Mouse (Mus musculus): Measurements from ENCODE around the gene Apoc1. TPM values are rescaled to one million over a fixed set of nuclear protein-coding genes. Genes with fewer than 3 reads are reported as not detected.
A peak's percentile ranks its signal among the peaks of the same experiment; 100 is the strongest.

Gene Apoc1
- polyA plus RNA-seq, 1 experiment from 2014 or later: 199 TPM

DNA sequence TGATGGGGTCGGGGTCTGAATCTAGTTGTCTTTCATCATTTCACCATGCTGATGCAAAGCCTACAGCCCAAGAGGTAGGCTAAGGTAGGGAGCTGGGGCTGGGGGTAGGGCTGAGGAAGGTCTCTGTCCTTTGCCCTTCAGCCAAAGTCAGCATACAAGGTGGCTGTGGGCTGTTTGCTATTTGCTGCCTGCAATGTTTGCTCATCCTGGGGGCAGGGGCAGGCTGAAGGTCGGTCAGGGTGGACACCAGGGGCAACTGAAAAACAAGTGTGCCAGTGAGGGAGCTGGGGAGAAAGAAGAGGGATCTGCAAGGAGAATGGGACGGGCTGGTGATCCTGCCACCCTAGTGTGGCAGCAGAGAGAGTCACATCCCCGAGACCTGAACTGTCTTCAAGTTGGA is 7.1 kb downstream of the Apoc1 start:
- H3K27me3 ChIP-seq (replicated peaks; ENCODE audit: control insufficient read depth, insufficient read depth, low read length): no peaks in the 10 kb centered on the region
- DNase-seq (ENCODE audit: low spot score): no peak
- H3K36me3 ChIP-seq (ENCODE audit: control insufficient read depth, insufficient read depth, low read length): no peaks in the 10 kb centered on the region
- H3K27ac ChIP-seq (ENCODE audit: low read depth, low read length): peak overlapping the region; percentile 20; the same call in 1 of the 2 replicates
- no peak overlapping the region for H3K9ac ChIP-seq (ENCODE audit: low read depth, low read length)
- no peak overlapping the region for H3K4me2 ChIP-seq
- H3K4me1 ChIP-seq (replicated peaks; ENCODE audit: control insufficient read depth, insufficient read depth, low read length): peaks cover 14% of the 10 kb centered on the region
- no peak overlapping the region for H3K4me3 ChIP-seq (ENCODE audit: low read depth, low read length)
- 66% methylated on average over 4 of the region's 4 CpGs for WGBS
- ATAC-seq (replicated peaks; ENCODE audit: low FRiP score): peak; percentile 56
- no peaks in the 10 kb centered on the region for H3K9me3 ChIP-seq (ENCODE audit: control insufficient read depth, low read length)

DNA sequence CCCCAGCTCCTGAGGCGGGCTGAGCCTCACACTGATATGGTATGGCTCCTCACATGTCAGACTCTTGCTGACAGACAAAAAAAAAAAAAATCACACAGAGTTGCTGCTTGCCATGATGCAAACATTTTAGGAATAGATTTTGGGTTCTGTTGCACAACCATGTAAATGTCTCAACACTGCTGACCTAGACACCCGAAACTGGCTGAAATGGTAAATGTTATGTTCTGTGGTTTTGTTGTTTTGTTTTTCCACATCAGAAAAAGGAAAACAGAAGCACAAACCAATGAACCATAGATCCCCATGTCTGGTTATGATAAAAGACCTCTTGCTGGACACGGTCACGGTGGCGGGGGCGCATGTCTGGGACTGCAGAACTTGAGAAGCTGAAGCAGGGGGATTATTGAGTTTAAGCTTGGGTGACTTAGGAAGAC is 8.7 kb downstream of the Apoc1 start:
- Histone ChIP-seq H3K9me3 (ENCODE audit: control insufficient read depth, low read length) (no peaks in the 10 kb centered on the region), H3K27ac (ENCODE audit: low read depth, low read length) (no peak overlapping the region), H3K4me1 (replicated peaks; ENCODE audit: control insufficient read depth, insufficient read depth, low read length) (peaks cover 14% of the 10 kb centered on the region), H3K4me2 (no peak overlapping the region), H3K36me3 (ENCODE audit: control insufficient read depth, insufficient read depth, low read length) (no peaks in the 10 kb centered on the region), H3K27me3 (replicated peaks; ENCODE audit: control insufficient read depth, insufficient read depth, low read length) (no peaks in the 10 kb centered on the region), H3K9ac (ENCODE audit: low read depth, low read length) (no peak overlapping the region), H3K4me3 (ENCODE audit: low read depth, low read length) (no peak overlapping the region)
- WGBS: 72% methylated on average over 6 of the region's 6 CpGs
- ATAC-seq (replicated peaks; ENCODE audit: low FRiP score): no peak
- DNase-seq (ENCODE audit: low spot score): no peak

DNA sequence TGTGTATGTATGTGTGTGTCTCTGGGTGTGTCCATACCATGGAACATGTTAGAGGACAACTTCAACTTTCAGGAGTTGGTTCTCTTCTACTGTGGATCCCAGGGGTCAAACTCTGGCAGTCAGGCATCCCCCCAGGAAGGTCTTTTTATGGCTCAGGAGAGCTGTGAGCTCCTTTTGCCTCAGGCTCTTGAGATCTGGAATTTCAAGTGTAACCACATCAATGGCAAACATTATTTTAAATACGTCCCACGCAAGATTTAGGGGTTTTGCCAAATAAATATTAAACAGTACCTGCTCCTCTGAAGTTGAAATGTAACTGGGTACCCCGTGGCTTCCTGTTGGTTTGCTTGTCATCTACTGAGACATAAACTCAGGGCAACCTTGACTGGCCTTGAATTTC is 9.5 kb downstream of the Apoc1 start:
- DNase-seq (ENCODE audit: low spot score): no peak
- no peaks in the 10 kb centered on the region for H3K9me3 ChIP-seq (ENCODE audit: control insufficient read depth, low read length)
- 75% methylated on average over 3 of the region's 3 CpGs for WGBS
- no peak overlapping the region for H3K4me2 ChIP-seq
- H3K4me1 ChIP-seq (replicated peaks; ENCODE audit: control insufficient read depth, insufficient read depth, low read length): peaks cover 14% of the 10 kb centered on the region
- no peak overlapping the region for H3K27ac ChIP-seq (ENCODE audit: low read depth, low read length)
- H3K27me3 ChIP-seq (replicated peaks; ENCODE audit: control insufficient read depth, insufficient read depth, low read length): no peaks in the 10 kb centered on the region
- no peak overlapping the region for H3K9ac ChIP-seq (ENCODE audit: low read depth, low read length)
- H3K4me3 ChIP-seq (ENCODE audit: low read depth, low read length): no peak overlapping the region
- H3K36me3 ChIP-seq (ENCODE audit: control insufficient read depth, insufficient read depth, low read length): no peaks in the 10 kb centered on the region
- ATAC-seq (replicated peaks; ENCODE audit: low FRiP score): no peak

DNA sequence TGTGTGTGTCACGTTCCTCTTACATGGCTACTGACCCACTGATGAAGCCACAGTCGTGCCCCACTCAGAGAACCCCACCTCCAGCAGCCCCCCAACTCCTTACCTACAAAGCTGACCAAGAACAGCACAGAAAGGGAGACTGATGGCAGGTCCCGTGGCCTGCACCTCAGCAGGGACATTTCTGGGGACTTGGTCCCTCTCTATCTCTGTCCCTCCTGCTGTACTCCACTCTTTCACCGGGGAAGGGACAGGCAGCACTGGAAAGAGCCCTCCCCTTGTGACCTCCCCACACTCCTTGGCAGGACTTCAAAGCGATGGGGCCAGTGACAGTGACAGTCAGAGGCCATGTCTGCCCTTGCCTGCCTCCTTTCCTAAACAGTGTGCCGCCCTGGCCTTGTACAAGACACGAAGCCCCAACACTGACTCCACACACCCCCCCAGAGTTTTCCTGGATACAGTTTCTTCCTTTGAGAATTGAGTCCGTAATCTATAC is 11.2 kb downstream of the Apoc1 start, which contains the start of the genes Gm44805 and Apoc4:
Gm44805 (minus strand) TSS at position 222 of the 493 bp plus-strand sequence.
Apoc4 (minus strand) TSS at position 278 of the 493 bp plus-strand sequence.
- Histone ChIP-seq H3K4me3 (ENCODE audit: low read depth, low read length) (no peak within 1 kb of the TSS), H3K4me1 (replicated peaks; ENCODE audit: control insufficient read depth, insufficient read depth, low read length) (peaks cover 14% of the 10 kb centered on the region), H3K4me2 (no peak within 1 kb of the TSS), H3K36me3 (ENCODE audit: control insufficient read depth, insufficient read depth, low read length) (no peaks in the 10 kb centered on the region), H3K27ac (ENCODE audit: low read depth, low read length) (peak within 1 kb of the TSS; percentile 13; the same call in 1 of the 2 replicates), H3K9ac (ENCODE audit: low read depth, low read length) (no peak within 1 kb of the TSS), H3K27me3 (replicated peaks; ENCODE audit: control insufficient read depth, insufficient read depth, low read length) (no peaks in the 10 kb centered on the region), H3K9me3 (ENCODE audit: control insufficient read depth, low read length) (no peaks in the 10 kb centered on the region)
- no peak for ATAC-seq (replicated peaks; ENCODE audit: low FRiP score)
- DNase-seq (ENCODE audit: low spot score): no peak
- 69% methylated on average over 8 of the region's 8 CpGs for WGBS

DNA sequence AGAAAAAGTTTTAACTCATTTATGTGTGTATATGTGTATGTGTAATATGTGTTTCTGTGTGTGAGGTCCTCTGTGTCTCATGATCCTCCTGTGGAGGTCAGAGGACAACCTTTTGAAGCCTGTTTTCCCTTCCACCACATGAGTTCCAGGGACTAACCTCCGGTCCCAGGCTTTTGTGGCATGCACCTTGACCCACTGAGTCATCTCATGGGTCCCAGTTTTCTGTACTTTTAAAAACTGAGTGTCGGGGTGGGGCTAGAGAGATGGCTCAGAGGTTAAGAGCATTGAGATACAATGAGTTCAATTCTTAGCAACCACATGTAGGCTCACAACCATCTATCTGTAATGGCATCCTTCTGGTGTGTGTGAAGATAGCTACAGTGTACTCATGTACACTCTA is 11.8 kb downstream of the Apoc1 start:
- H3K4me2 ChIP-seq: no peak overlapping the region
- no peaks in the 10 kb centered on the region for H3K9me3 ChIP-seq (ENCODE audit: control insufficient read depth, low read length)
- H3K9ac ChIP-seq (ENCODE audit: low read depth, low read length): no peak overlapping the region
- no peak overlapping the region for H3K4me3 ChIP-seq (ENCODE audit: low read depth, low read length)
- H3K36me3 ChIP-seq (ENCODE audit: control insufficient read depth, insufficient read depth, low read length): no peaks in the 10 kb centered on the region
- ATAC-seq (replicated peaks; ENCODE audit: low FRiP score) (no peak), DNase-seq (ENCODE audit: low spot score) (no peak)
- H3K4me1 ChIP-seq (replicated peaks; ENCODE audit: control insufficient read depth, insufficient read depth, low read length): peaks cover 14% of the 10 kb centered on the region
- WGBS: 79% methylated on average over 2 of the region's 2 CpGs
- no peaks in the 10 kb centered on the region for H3K27me3 ChIP-seq (replicated peaks; ENCODE audit: control insufficient read depth, insufficient read depth, low read length)
- no peak overlapping the region; the same call in 1 of the 2 replicates for H3K27ac ChIP-seq (ENCODE audit: low read depth, low read length)

DNA sequence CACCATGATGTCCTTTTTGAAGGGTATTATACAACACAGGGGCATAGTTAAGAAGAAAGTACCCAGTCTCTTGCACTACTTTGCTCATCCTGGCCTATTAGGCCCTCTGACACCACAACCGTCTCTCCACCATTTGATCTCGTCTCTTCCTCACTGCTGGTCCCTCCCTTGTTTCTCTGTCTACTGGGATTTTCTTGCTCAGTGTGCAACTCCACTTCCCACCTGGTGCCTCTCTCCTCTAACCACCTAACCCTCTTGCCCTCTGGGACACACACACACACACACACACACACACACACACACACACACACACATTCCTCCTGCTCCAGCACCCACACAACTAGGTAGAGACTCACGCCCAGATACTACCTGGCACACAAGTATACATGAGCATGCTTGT is 13.6 kb downstream of the Apoc1 start:
- H3K9ac ChIP-seq (ENCODE audit: low read depth, low read length): no peak overlapping the region
- H3K4me1 ChIP-seq (replicated peaks; ENCODE audit: control insufficient read depth, insufficient read depth, low read length): peaks cover 11% of the 10 kb centered on the region
- DNase-seq (ENCODE audit: low spot score): no peak
- no peak overlapping the region for H3K4me3 ChIP-seq (ENCODE audit: low read depth, low read length)
- H3K36me3 ChIP-seq (ENCODE audit: control insufficient read depth, insufficient read depth, low read length): no peaks in the 10 kb centered on the region
- WGBS: 88% methylated on average over 3 of the region's 3 CpGs
- no peaks in the 10 kb centered on the region for H3K9me3 ChIP-seq (ENCODE audit: control insufficient read depth, low read length)
- no peaks in the 10 kb centered on the region for H3K27me3 ChIP-seq (replicated peaks; ENCODE audit: control insufficient read depth, insufficient read depth, low read length)
- no peak for ATAC-seq (replicated peaks; ENCODE audit: low FRiP score)
- no peak overlapping the region for H3K4me2 ChIP-seq
- H3K27ac ChIP-seq (ENCODE audit: low read depth, low read length): no peak overlapping the region

DNA sequence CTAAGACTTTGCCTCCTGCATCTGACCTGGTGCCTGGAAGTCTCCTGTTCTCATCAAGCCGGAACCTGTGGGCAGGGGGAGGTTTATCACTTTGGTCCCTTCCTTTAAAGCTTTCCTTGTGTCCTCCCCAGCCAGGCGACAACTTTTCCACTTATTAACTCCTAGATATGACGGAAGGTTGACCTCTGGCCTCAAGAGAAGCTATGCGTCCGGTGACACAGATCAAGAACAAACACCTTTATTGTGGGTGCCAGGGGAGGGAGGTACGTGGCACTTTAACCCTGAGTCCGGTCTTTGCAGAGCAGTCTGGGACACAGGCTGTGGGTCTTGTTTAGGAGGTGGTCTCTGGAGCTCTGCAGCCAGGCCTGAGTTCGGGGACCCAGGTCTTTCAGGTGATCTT is 14.6 kb downstream of the Apoc1 start, which contains the start of gene Apoc2:
Apoc2 (minus strand) TSS at position 70 of the 400 bp plus-strand sequence.
- no peak for DNase-seq (ENCODE audit: low spot score)
- no peak within 1 kb of the TSS for H3K9ac ChIP-seq (ENCODE audit: low read depth, low read length)
- H3K4me1 ChIP-seq (replicated peaks; ENCODE audit: control insufficient read depth, insufficient read depth, low read length): peaks cover 9% of the 10 kb centered on the region
- 0 out of 2 replicates have a peak within 1 kb of the TSS, but pooled peaks have one; percentile 13 for H3K27ac ChIP-seq (ENCODE audit: low read depth, low read length)
- no peak within 1 kb of the TSS for H3K4me3 ChIP-seq (ENCODE audit: low read depth, low read length)
- no peak within 1 kb of the TSS for H3K4me2 ChIP-seq
- H3K9me3 ChIP-seq (ENCODE audit: control insufficient read depth, low read length): no peaks in the 10 kb centered on the region
- ATAC-seq (replicated peaks; ENCODE audit: low FRiP score): no peak
- H3K36me3 ChIP-seq (ENCODE audit: control insufficient read depth, insufficient read depth, low read length): no peaks in the 10 kb centered on the region
- H3K27me3 ChIP-seq (replicated peaks; ENCODE audit: control insufficient read depth, insufficient read depth, low read length): no peaks in the 10 kb centered on the region
- 71% methylated on average over 8 of the region's 8 CpGs for WGBS

DNA sequence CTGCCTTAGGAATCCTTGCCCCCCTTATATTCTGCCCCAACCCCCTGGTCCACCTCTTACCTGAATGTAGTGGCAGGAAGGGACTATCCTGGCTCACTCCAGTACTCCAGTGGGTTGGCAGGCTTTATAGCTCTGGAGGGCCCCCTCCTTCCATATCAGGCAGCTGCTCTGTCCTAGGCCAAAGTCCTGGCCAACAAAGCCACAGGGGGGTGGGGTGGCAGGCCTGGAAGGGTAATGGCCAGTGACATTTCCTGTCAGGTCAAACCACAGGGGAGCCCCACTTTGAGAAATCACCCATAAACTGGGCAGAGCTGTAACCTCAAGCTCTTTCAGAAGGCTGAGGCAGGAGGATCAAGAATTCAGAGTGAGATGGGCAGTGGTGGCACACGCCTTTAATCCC is 15.8 kb downstream of the Apoc1 start:
- WGBS: 79% methylated on average over 1 of the region's 1 CpGs
- peaks cover 5% of the 10 kb centered on the region for H3K4me1 ChIP-seq (replicated peaks; ENCODE audit: control insufficient read depth, insufficient read depth, low read length)
- no peaks in the 10 kb centered on the region for H3K27me3 ChIP-seq (replicated peaks; ENCODE audit: control insufficient read depth, insufficient read depth, low read length)
- no peaks in the 10 kb centered on the region for H3K9me3 ChIP-seq (ENCODE audit: control insufficient read depth, low read length)
- 0 out of 2 replicates have a peak, but pooled peaks have one; percentile 41 for ATAC-seq (replicated peaks; ENCODE audit: low FRiP score)
- H3K27ac ChIP-seq (ENCODE audit: low read depth, low read length): no peak overlapping the region
- peak overlapping the region; percentile 28 for H3K4me2 ChIP-seq
- no peaks in the 10 kb centered on the region for H3K36me3 ChIP-seq (ENCODE audit: control insufficient read depth, insufficient read depth, low read length)
- peak overlapping the region; percentile 34; the same call in 1 of the 2 replicates for H3K9ac ChIP-seq (ENCODE audit: low read depth, low read length)
- DNase-seq (ENCODE audit: low spot score): no peak
- H3K4me3 ChIP-seq (ENCODE audit: low read depth, low read length): no peak overlapping the region

DNA sequence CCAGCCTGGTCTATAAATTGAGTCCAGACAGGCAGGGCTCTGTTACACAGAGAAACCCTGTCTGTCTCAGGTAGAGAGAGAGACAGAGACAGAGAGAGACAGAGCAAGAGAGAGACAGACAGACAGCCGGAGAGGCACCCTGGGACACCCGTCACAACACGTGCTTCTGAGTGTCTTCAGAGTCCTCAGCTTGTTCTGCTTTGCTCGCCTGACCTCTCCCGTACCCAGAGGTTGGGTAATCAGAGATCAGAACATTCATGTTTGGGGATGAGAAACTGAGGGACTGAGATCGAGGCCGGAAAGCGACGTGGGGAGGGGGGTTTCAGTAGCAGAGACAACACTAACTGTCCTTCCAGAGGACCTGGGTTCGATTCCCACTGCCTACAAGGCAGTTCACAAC is 16.6 kb downstream of the Apoc1 start:
- Histone ChIP-seq H3K4me2 (peak overlapping the region; percentile 29), H3K27me3 (replicated peaks; ENCODE audit: control insufficient read depth, insufficient read depth, low read length) (no peaks in the 10 kb centered on the region), H3K9me3 (ENCODE audit: control insufficient read depth, low read length) (no peaks in the 10 kb centered on the region), H3K4me3 (ENCODE audit: low read depth, low read length) (peak overlapping the region; percentile 11; the same call in 1 of the 2 replicates), H3K36me3 (ENCODE audit: control insufficient read depth, insufficient read depth, low read length) (no peaks in the 10 kb centered on the region), H3K4me1 (replicated peaks; ENCODE audit: control insufficient read depth, insufficient read depth, low read length) (no peaks in the 10 kb centered on the region), H3K27ac (ENCODE audit: low read depth, low read length) (peak overlapping the region; percentile 21; the same call in 1 of the 2 replicates), H3K9ac (ENCODE audit: low read depth, low read length) (no peak overlapping the region)
- WGBS: 72% methylated on average over 10 of the region's 10 CpGs
- ATAC-seq (replicated peaks; ENCODE audit: low FRiP score) (no peak), DNase-seq (ENCODE audit: low spot score) (no peak)

Data from liver, embryonic 11.5 days (tissue).